Mouse (Mus musculus) neural tube, embryonic 11.5 days (tissue): ENCODE measurements around the gene Gnptg. TPM values are rescaled to one million over a fixed set of nuclear protein-coding genes. Genes with fewer than 3 reads are reported as not detected.

Experiments
- ATAC-seq: fragments of 200-750 bp; cut with Nextera tagmentation; 2 replicates; pipeline ENCODE4 v1.8.0; 2017; ENCODE audit warnings: moderate number of reproducible peaks, mild to moderate bottlenecking, moderate TSS enrichment, moderate library complexity; ENCODE audit not compliant: insufficient read depth, low FRiP score, low TSS enrichment
- DNase-seq: peaks from one replicate; pipeline ENCODE4 v3.0.0-alpha.2; 2015; ENCODE audit warnings: low spot score
- H3K27ac ChIP-seq: fragments of 300-500 bp; sonication (generic); 2 replicates; pipeline ENCODE4 v1.5.1; 2014; ENCODE audit warnings: low read depth, mild to moderate bottlenecking, low read length
- H3K27me3 ChIP-seq: fragments of 300-500 bp; sonication (generic); 2 replicates; pipeline ENCODE4 v1.6.1; 2014; ENCODE audit warnings: mild to moderate bottlenecking, low read length, mixed read lengths; ENCODE audit not compliant: control insufficient read depth, insufficient read depth
- H3K36me3 ChIP-seq: fragments of 300-500 bp; sonication (generic); 2 replicates; pipeline ENCODE4 v1.6.1; 2014; ENCODE audit warnings: mild to moderate bottlenecking, low read length, moderate library complexity, mixed read lengths; ENCODE audit not compliant: control insufficient read depth, insufficient read depth
- H3K4me1 ChIP-seq: fragments of 300-500 bp; sonication (generic); 2 replicates; pipeline ENCODE4 v1.6.1; 2014; ENCODE audit warnings: low read length, mixed read lengths; ENCODE audit not compliant: control insufficient read depth, insufficient read depth
- H3K4me2 ChIP-seq: fragments of 300-500 bp; sonication (generic); 2 replicates; pipeline ENCODE4 v1.6.1; 2014; ENCODE audit warnings: low read depth, mild to moderate bottlenecking, moderate library complexity
- H3K4me3 ChIP-seq: fragments of 300-500 bp; sonication (generic); 2 replicates; pipeline ENCODE4 v1.5.1; 2014; ENCODE audit warnings: low read depth, low read length
- H3K9ac ChIP-seq: fragments of 300-500 bp; sonication (generic); 2 replicates; pipeline ENCODE4 v1.6.1; 2014; ENCODE audit warnings: mild to moderate bottlenecking, low read length
- H3K9me3 ChIP-seq: fragments of 300-500 bp; sonication (generic); 2 replicates; pipeline ENCODE4 v1.6.1; 2016; ENCODE audit warnings: low read length; ENCODE audit not compliant: control insufficient read depth
- WGBS: fragments of 180-500 bp; shearing (Covaris S2); extraction: QIAGEN DNeasy Blood & Tissue Kit; methylation state at CpG from one replicate; pipeline ENCODE4 v1.1.7; 2014; 5-methylcytosine and 5-hydroxymethylcytosine counted together
- polyA plus RNA-seq: library from polyadenylated mRNA; unstranded; fragments of >200 nt; fragmentation: Nextera tagmentation; extraction: Ambion mirVana; gene quantifications from 2 replicates; pipeline ENCODE4 v1.2.1, GENCODE M21; 2014

Gnptg gene
- polyA plus RNA-seq, 1 experiment from 2014 or later: 58.7 TPM

GRCm38 (mm10) chr17:25272951-25273705, 33.2 kb upstream of the Gnptg start:
- Histone ChIP-seq H3K4me1 (peaks cover 20% of the 10 kb centered on the region), H3K4me2 (peak overlapping the region; percentile 89), H3K9me3 (no peaks in the 10 kb centered on the region), H3K4me3 (peak overlapping the region; percentile 100), H3K27me3 (no peaks in the 10 kb centered on the region), H3K27ac (peak overlapping the region; percentile 95), H3K36me3 (peaks cover 9% of the 10 kb centered on the region), H3K9ac (peak overlapping the region; percentile 100)
- ATAC-seq (peak; percentile 91), DNase-seq (peak; percentile 92)
- WGBS: under 1% methylated on average over 72 of the region's 92 CpGs

- peak overlapping the region; percentile 89 for H3K4me2 ChIP-seq
- peak overlapping the region; percentile 100 for H3K9ac ChIP-seq
- no peak overlapping the region; the same call in 1 of the 2 replicates for H3K27ac ChIP-seq
- ATAC-seq (no peak), DNase-seq (no peak)
- peaks cover 16% of the 10 kb centered on the region for H3K36me3 ChIP-seq
- peaks cover 20% of the 10 kb centered on the region for H3K4me1 ChIP-seq
- peak overlapping the region; percentile 100 for H3K4me3 ChIP-seq
- 2% methylated on average over 10 of the region's 10 CpGs for WGBS
- no peaks in the 10 kb centered on the region for H3K27me3 ChIP-seq
- no peaks in the 10 kb centered on the region for H3K9me3 ChIP-seq
These were observed 32.4 kb upstream of the Gnptg start for GRCm38 (mm10) chr17:25272326-25272725.

DNA sequence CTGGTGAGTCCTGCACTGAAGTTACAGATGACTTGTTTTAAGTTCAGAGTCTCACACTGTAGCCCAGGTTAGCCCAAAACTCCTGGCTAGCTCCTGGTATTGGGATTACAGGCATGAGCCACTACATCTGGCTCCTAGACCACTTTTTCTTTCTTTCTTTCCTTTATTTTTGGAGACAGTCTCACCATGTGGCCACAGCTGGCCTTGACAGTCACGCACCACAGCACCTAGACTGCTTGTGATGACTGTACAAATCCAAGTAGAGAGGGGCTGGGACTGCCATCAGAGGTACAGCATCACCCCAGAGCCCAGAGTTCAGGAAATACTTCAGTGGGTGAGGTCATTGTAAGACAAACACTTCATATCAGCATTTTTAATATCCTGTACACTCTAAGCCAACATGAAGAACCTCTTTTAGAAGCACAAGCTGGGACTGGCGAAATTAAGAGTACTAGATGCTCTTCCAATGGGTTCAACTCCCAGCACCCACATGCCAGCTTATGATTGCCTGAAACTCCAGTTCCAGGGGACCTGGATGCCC, 30.9 kb upstream of the Gnptg start:
- WGBS: 90% methylated on average over 2 of the region's 2 CpGs
- H3K9ac ChIP-seq: no peak overlapping the region; the same call in 1 of the 2 replicates
- no peaks in the 10 kb centered on the region for H3K27me3 ChIP-seq
- H3K4me2 ChIP-seq: peak overlapping the region; percentile 89
- ATAC-seq: no peak
- H3K4me3 ChIP-seq: peak overlapping the region; percentile 100; the same call in 1 of the 2 replicates
- H3K4me1 ChIP-seq: peaks cover 20% of the 10 kb centered on the region
- H3K36me3 ChIP-seq: peaks cover 29% of the 10 kb centered on the region
- H3K9me3 ChIP-seq: no peaks in the 10 kb centered on the region
- no peak overlapping the region for H3K27ac ChIP-seq
- DNase-seq: no peak

DNA sequence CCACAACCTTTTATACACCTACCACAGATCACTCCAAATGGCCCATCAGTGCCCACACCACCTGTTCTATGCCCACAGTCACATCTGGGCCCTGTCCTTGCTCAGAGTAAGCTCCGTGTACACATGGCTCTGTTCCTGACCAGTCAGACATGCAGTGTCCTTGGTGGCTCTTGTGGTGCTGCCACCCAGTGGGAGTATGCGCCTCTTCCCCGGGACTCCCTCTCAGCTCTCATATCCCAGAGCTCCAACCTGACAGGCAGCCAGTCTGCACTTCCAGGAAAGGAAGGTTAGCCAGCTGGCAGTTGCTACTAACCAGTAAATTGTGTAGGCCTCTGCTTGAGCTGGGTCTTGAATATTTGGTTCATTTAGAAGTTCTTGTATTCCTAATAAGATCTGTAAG, 24.5 kb upstream of the Gnptg start:
- Histone ChIP-seq H3K36me3 (peaks cover 56% of the 10 kb centered on the region), H3K9ac (no peak overlapping the region), H3K4me3 (no peak overlapping the region), H3K9me3 (no peaks in the 10 kb centered on the region), H3K27me3 (no peaks in the 10 kb centered on the region), H3K4me1 (no peaks in the 10 kb centered on the region), H3K27ac (no peak overlapping the region), H3K4me2 (no peak overlapping the region)
- no peak for DNase-seq
- ATAC-seq: no peak
- WGBS: 79% methylated on average over 3 of the region's 3 CpGs

DNA sequence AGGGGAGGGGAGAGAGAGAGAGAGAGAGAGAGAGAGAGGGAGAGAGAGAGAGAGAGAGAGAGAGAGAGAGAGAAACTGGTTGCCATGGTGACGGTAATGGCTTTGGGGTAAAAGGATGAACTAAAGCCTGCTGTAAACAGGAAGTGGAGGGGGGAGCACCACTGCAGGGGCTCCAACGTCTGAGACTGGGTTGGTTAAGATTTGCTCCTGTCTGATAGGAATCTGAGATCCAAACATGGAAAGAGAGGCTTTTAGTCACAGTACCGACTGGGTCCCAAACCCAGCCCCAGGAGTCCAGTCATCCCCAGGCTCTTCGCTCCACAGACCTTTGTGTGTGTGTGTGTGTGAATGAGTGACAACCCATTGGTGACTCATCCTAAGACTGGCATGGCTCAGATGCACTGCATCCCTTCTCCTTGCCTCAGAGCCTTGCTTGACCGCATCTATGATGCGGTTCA, 17.9 kb upstream of the Gnptg start:
- DNase-seq (peak; percentile 19), ATAC-seq (no peak)
- H3K27me3 ChIP-seq: peaks cover 17% of the 10 kb centered on the region
- 72% methylated on average over 6 of the region's 6 CpGs for WGBS
- peaks cover 2% of the 10 kb centered on the region for H3K36me3 ChIP-seq
- no peak overlapping the region for H3K4me2 ChIP-seq
- H3K9me3 ChIP-seq: no peaks in the 10 kb centered on the region
- no peak overlapping the region for H3K9ac ChIP-seq
- peaks cover 17% of the 10 kb centered on the region for H3K4me1 ChIP-seq
- H3K4me3 ChIP-seq: no peak overlapping the region
- no peak overlapping the region for H3K27ac ChIP-seq

- Histone ChIP-seq H3K9me3 (no peaks in the 10 kb centered on the region), H3K9ac (peak within 1 kb of the TSS; percentile 37; the same call in 1 of the 2 replicates)
- WGBS: 5% methylated on average over 31 of the region's 35 CpGs
These were observed 16.3 kb upstream of the Gnptg start, which contains the start of gene Baiap3 for GRCm38 (mm10) chr17:25256140-25256754. Gene Baiap3, minus strand, starts transcription at chr17:25256364.

GRCm38 (mm10) chr17:25255110-25255509, 15.2 kb upstream of the Gnptg start:
- Histone ChIP-seq H3K4me1 (peaks cover 18% of the 10 kb centered on the region), H3K4me3 (no peak overlapping the region), H3K9me3 (no peaks in the 10 kb centered on the region), H3K4me2 (no peak overlapping the region), H3K27me3 (peaks cover 17% of the 10 kb centered on the region), H3K27ac (no peak overlapping the region), H3K36me3 (no peaks in the 10 kb centered on the region), H3K9ac (no peak overlapping the region)
- ATAC-seq (no peak), DNase-seq (no peak)
- WGBS: 64% methylated on average over 2 of the region's 2 CpGs

More at GRCm38 (mm10) chr17:25256140-25256754, 16.3 kb upstream of the Gnptg start, which contains the start of gene Baiap3:
- Histone ChIP-seq H3K4me1 (peaks cover 18% of the 10 kb centered on the region), H3K36me3 (no peaks in the 10 kb centered on the region), H3K4me3 (peak within 1 kb of the TSS; percentile 27), H3K4me2 (peak within 1 kb of the TSS; percentile 42), H3K27me3 (peaks cover 17% of the 10 kb centered on the region), H3K27ac (no peak within 1 kb of the TSS)
- ATAC-seq (peak; percentile 70), DNase-seq (peak; percentile 23)

DNA sequence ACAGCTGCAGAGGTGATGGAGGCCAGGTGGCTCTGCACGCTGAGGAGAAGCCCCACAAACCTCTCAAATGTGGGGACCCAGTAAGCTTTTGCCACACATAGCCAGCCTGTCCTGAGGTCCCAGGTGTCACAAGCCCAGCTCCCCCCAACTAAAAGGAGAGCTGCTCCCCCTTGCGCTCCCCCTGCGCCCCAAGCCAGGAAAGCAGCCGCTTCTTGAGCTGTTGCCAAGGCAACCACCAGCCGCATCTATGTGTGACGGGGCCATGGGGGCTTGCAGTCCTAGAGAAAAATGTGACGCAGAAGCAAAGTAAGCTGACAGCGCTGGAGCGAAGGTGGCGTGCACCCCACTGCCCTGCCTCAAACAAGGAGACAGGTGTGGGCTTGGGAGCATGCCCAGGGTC, 13.8 kb upstream of the Gnptg start:
- H3K27ac ChIP-seq: no peak overlapping the region
- peaks cover 17% of the 10 kb centered on the region for H3K27me3 ChIP-seq
- H3K36me3 ChIP-seq: no peaks in the 10 kb centered on the region
- peak overlapping the region; percentile 29; the same call in 1 of the 2 replicates for H3K9ac ChIP-seq
- H3K4me1 ChIP-seq: peaks cover 18% of the 10 kb centered on the region
- no peaks in the 10 kb centered on the region for H3K9me3 ChIP-seq
- 34% methylated on average over 10 of the region's 10 CpGs for WGBS
- ATAC-seq: no peak
- H3K4me3 ChIP-seq: no peak overlapping the region
- H3K4me2 ChIP-seq: 0 out of 2 replicates have a peak overlapping the region, but pooled peaks have one; percentile 9
- DNase-seq: peak; percentile 29
